Mouse (Mus musculus) testis, adult 2 months (tissue): ENCODE results near the gene Col16a1. TPM values are rescaled to one million over a fixed set of nuclear protein-coding genes. Genes with fewer than 3 reads are reported as not detected.

Experiments used
- H3K27ac ChIP-seq: fragments of 200-500 bp; 2 replicates; pipeline ENCODE4 v1.5.1; 2012; ENCODE audit warnings: low read depth, low read length; ENCODE audit not compliant: control insufficient read depth, insufficient read depth
- H3K27me3 ChIP-seq: fragments of 200-500 bp; 2 replicates; pipeline ENCODE4 v1.6.1; 2012; ENCODE audit warnings: mild to moderate bottlenecking, low read length, moderate library complexity; ENCODE audit not compliant: control insufficient read depth, insufficient read depth
- H3K36me3 ChIP-seq: fragments of 200-500 bp; 2 replicates; pipeline ENCODE4 v1.6.1; 2012; ENCODE audit warnings: mild to moderate bottlenecking, low read length; ENCODE audit not compliant: control insufficient read depth, insufficient read depth
- H3K4me1 ChIP-seq: fragments of 200-500 bp; 2 replicates; pipeline ENCODE4 v1.6.1; 2012; ENCODE audit warnings: low read length; ENCODE audit not compliant: control insufficient read depth, insufficient read depth
- H3K4me3 ChIP-seq: fragments of 200-500 bp; 2 replicates; pipeline ENCODE4 v1.5.1; 2012; ENCODE audit warnings: low read depth, mild to moderate bottlenecking, low read length, moderate library complexity, mixed read lengths; ENCODE audit not compliant: control insufficient read depth
- CTCF ChIP-seq: fragments of 200-500 bp; IDR thresholded peaks from 2 replicates; pipeline ENCODE4 v1.5.1; 2012; ENCODE audit warnings: low read depth, mild to moderate bottlenecking, inconsistent platforms, low read length, moderate library complexity; ENCODE audit not compliant: control insufficient read depth, insufficient read depth, insufficient replicate concordance
- POLR2A ChIP-seq: fragments of 200-500 bp; IDR thresholded peaks from 2 replicates; pipeline ENCODE4 v1.6.1; 2012; ENCODE audit warnings: low read depth, mild to moderate bottlenecking, inconsistent platforms, low read length, moderate library complexity; ENCODE audit not compliant: control insufficient read depth
- polyA plus RNA-seq: library from polyadenylated mRNA; depleted of rRNA; stranded (reverse); fragments of >200 nt; gene quantifications from 2 replicates; pipeline ENCODE4 v1.2.3, GENCODE M21; 2012

The Col16a1 gene
- polyA plus RNA-seq, 1 experiment = 111 TPM

GRCm38 (mm10) chr4:130084331-130084945 lies 36.8 kb downstream of the Col16a1 start:
- no peak for TF ChIP-seq POLR2A
- no peak for TF ChIP-seq CTCF
- Histone ChIP-seq H3K4me3 (no peak overlapping the region), H3K36me3 (no peaks in the 10 kb centered on the region), H3K27ac (no peak overlapping the region), H3K27me3 (no peaks in the 10 kb centered on the region), H3K4me1 (no peaks in the 10 kb centered on the region)

- no peak overlapping the region for H3K27ac ChIP-seq
- peaks cover under 1% of the 10 kb centered on the region; the same call in 1 of the 2 replicates for H3K36me3 ChIP-seq
- no peaks in the 10 kb centered on the region for H3K27me3 ChIP-seq
- no peak overlapping the region for H3K4me3 ChIP-seq
- H3K4me1 ChIP-seq = no peaks in the 10 kb centered on the region
- TF ChIP-seq CTCF = no peak
- no peak for TF ChIP-seq POLR2A
Observed at GRCm38 (mm10) chr4:130085246-130085820, 37.7 kb downstream of the Col16a1 start.

- Histone ChIP-seq H3K36me3 (peaks cover 2% of the 10 kb centered on the region; the same call in 1 of the 2 replicates), H3K4me3 (no peak overlapping the region), H3K27me3 (no peaks in the 10 kb centered on the region), H3K27ac (no peak overlapping the region), H3K4me1 (no peaks in the 10 kb centered on the region)
- TF ChIP-seq CTCF (peak; percentile 99), POLR2A (no peak)
Observed at GRCm38 (mm10) chr4:130087293-130087692, 39.7 kb downstream of the Col16a1 start.

GRCm38 (mm10) chr4:130095137-130095536 lies 47.5 kb downstream of the Col16a1 start:
- Histone ChIP-seq H3K36me3 (peaks cover 2% of the 10 kb centered on the region; the same call in 1 of the 2 replicates), H3K27me3 (no peaks in the 10 kb centered on the region), H3K4me3 (no peak overlapping the region), H3K27ac (no peak overlapping the region), H3K4me1 (no peaks in the 10 kb centered on the region)
- TF ChIP-seq CTCF (no peak), POLR2A (no peak)

- no peak overlapping the region for H3K4me3 ChIP-seq
- H3K36me3 ChIP-seq = no peaks in the 10 kb centered on the region
- H3K27me3 ChIP-seq = no peaks in the 10 kb centered on the region
- TF ChIP-seq POLR2A = no peak
- TF ChIP-seq CTCF = no peak
- H3K4me1 ChIP-seq = peaks cover 2% of the 10 kb centered on the region
- H3K27ac ChIP-seq = no peak overlapping the region
Observed at GRCm38 (mm10) chr4:130101183-130101582, 53.5 kb downstream of the Col16a1 start.

GRCm38 (mm10) chr4:130102111-130102651 lies 54.5 kb downstream of the Col16a1 start, which contains the start of gene Pef1:
TSS of gene Pef1 (plus strand) at chr4:130102558.
- TF ChIP-seq CTCF (no peak), POLR2A (no peak)
- no peaks in the 10 kb centered on the region for H3K36me3 ChIP-seq
- H3K27me3 ChIP-seq = no peaks in the 10 kb centered on the region
- no peak within 1 kb of the TSS for H3K27ac ChIP-seq
- H3K4me1 ChIP-seq = peaks cover 4% of the 10 kb centered on the region
- H3K4me3 ChIP-seq = no peak within 1 kb of the TSS

- Histone ChIP-seq H3K4me1 (peaks cover 4% of the 10 kb centered on the region), H3K27me3 (no peaks in the 10 kb centered on the region), H3K4me3 (no peak overlapping the region), H3K27ac (no peak overlapping the region), H3K36me3 (no peaks in the 10 kb centered on the region)
- TF ChIP-seq POLR2A (no peak), CTCF (peak; percentile 65; the same call in 1 of the 2 replicates)
Observed at GRCm38 (mm10) chr4:130103632-130104031, 56.0 kb downstream of the Col16a1 start.
